Mouse (Mus musculus) brain, embryonic 14.5 days (tissue): ENCODE data around the gene Tmem117. TPM values are rescaled to one million over a fixed set of nuclear protein-coding genes. Genes with fewer than 3 reads are reported as not detected.

ENCODE experiments used
- DNase-seq: peaks from one replicate; pipeline ENCODE4 v3.0.0-alpha.2; 2011; ENCODE audit warnings: low read depth
- CTCF ChIP-seq: fragments of 200-500 bp; IDR thresholded peaks from 2 replicates; pipeline ENCODE4 v1.5.1; 2012; ENCODE audit warnings: inconsistent platforms, mild to moderate bottlenecking, moderate library complexity, borderline replicate concordance; ENCODE audit not compliant: insufficient read depth, insufficient read length; ENCODE audit errors: extremely low read depth
- POLR2A ChIP-seq: fragments of 200-500 bp; IDR thresholded peaks from 2 replicates; pipeline ENCODE4 v1.6.1; 2012; ENCODE audit warnings: mild to moderate bottlenecking, inconsistent platforms, borderline replicate concordance; ENCODE audit not compliant: poor library complexity, insufficient read depth, insufficient read length, severe bottlenecking; ENCODE audit errors: extremely low read depth
- polyA plus RNA-seq: library from polyadenylated mRNA; depleted of rRNA; stranded (reverse); fragments of >200 nt; gene quantifications from 2 replicates; pipeline ENCODE4 v1.2.3, GENCODE M21; 2012

The Tmem117 gene
- polyA plus RNA-seq, 1 experiment, result 2.8 TPM

DNA sequence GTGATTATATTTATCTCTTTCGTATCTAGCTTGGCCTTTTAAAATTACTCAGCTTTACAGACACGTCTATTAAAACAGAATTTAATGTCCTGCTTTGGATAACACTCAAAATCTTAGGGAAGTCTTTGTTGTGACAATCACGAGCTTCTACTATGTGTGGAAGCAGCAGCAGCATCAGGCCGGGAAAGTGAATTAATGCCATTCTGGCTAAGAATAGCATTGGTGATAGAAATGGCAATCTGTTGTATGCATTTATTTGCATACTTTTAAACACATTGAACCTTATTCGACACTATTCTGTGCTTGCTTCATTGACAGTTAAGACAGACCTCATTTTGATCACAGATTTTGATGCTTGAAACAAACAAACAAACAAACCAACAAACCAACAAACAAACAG is 239.3 kb downstream of the Tmem117 start:
- peak; percentile 71 for DNase-seq
- TF ChIP-seq CTCF (no peak), POLR2A (no peak)

DNA sequence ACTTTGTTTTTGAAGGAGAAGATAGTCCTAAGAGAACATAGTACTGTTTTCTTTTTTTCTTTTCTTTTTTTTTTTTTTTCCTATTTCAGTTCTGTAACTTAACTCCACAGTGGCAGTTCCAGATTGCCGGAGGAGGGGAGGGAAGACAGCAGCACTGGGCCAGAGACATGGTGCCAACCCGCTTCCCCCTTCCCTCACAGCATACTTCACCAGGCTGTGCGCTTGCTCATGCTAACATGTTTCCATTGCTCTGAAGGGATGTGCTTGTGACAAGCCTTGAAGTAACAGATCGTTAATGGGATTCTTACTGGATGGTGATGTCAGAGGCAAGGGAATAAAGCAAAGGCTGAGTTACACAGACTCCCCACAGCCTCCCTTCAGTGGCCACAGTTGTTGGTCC is 256.0 kb downstream of the Tmem117 start:
- peak; percentile 71 for DNase-seq
- TF ChIP-seq CTCF, result no peak
- TF ChIP-seq POLR2A, result no peak

DNA sequence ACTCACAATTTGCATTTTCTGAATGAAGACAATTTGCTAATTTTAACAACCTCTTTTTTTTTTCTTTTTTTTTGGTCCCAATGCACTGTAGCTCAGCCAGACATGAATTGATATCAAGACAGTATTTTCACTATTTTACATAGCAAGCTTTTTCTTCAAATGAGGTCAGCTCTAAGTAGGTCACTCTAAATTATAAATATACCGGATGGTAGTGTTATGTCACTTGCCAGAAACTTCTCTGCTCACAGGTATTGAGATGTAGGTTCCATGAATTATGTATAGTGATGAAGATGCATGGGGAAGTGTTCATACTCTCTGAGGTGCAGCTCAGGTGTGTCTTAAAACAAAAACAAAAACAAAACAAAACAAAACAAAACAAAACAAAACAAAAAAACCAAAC is 264.2 kb downstream of the Tmem117 start:
- no peak for DNase-seq

DNA sequence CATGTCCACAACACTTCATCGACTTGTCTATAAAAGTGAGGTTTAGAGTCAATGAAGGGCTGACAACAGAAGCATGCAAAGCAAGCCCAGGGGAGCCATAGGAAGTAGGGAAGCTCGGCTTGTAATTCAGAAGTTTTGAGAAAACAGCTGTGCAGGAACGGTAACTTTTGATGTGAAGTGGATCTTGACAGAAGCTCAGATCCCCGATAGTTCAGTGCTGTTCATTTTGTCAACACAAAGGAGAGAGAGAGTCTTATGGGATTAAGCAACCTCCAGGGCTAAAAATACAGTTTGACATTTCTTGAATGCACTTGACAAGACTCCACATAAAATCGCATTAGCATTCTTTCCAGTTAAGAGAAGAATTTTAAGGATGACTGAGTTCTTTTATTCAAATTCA is 265.1 kb downstream of the Tmem117 start:
- peak; percentile 68 for DNase-seq
- TF ChIP-seq CTCF, result no peak
- no peak for TF ChIP-seq POLR2A

More for the DNA sequence above, 264.2 kb downstream of the Tmem117 start:
- TF ChIP-seq POLR2A, result no peak
- no peak for TF ChIP-seq CTCF

DNA sequence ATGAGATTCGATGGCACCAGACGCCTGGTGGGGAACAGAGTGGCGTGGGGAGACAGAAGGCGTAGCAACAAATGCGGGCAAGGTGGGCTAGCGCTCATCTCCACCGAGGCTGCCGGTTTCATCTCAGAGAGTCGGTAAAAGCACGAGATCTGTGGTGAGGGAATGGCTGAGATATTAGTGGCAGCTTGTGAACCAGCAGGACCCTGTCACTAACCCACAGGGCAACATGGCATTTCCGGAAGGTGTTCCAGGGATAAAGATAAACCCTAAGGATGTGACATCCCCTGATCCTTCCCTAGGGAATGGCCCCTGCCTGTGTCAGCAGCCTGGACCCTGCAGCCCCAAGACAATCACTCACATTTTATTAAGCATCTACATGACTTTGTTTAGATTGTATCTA is 266.6 kb downstream of the Tmem117 start:
- DNase-seq, result no peak

DNA sequence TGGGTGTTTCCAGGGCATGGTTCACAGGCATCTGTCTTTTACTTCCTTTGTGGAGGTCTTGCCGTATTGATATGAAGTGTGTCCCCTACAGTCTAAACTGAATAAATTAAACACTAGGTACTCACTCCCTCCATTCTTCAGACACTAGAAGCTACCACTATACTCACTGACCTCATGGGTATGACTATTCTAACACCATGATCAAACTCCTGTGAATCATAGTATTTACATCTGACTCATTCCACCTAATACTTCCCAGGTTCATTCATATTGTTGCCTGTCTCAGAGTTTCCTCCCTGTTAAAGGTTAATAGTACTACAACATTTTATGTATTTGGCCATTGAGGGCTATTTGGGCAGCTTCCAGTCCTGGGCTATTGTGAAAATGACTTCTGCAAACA is 274.2 kb downstream of the Tmem117 start:
- TF ChIP-seq POLR2A (no peak), CTCF (no peak)
- no peak for DNase-seq

More for the DNA sequence above, 266.6 kb downstream of the Tmem117 start:
- no peak for TF ChIP-seq CTCF
- TF ChIP-seq POLR2A, result no peak

DNA sequence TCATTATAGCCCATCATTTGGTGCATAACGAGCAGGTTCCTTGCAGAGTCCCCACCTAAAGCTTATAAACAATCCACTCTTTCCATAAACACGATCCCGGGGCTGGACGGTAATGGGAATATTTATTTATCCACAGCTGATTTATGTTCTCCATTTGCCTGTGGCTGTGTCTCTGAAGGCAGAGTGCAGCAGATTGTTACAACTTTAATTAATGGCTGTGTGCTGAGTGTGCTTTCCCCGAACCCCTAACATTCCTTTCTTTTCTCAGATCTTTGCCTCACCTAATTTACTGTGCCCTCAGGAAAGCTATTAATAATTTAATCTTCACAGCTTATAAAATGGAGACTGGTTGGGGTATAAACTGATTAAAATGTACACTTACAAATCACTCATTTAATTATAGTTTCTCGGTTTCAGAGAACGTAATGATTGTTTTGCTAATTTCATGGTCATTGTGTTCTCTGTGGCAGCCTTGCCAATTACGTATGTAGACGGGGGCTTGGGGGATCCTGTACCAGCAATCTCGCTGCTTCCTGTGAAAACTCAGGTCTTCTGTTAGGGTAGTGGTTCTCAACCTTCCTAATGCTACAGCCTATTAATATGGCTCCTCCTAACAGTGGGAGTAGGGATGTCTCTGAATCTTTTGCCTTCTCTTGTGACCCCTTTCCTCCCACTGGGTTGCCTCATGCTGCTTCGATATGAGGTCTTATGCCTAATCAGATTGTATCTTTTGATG is 275.8 kb downstream of the Tmem117 start:
- no peak for TF ChIP-seq POLR2A
- TF ChIP-seq CTCF, result no peak
- DNase-seq, result peak; percentile 68

DNA sequence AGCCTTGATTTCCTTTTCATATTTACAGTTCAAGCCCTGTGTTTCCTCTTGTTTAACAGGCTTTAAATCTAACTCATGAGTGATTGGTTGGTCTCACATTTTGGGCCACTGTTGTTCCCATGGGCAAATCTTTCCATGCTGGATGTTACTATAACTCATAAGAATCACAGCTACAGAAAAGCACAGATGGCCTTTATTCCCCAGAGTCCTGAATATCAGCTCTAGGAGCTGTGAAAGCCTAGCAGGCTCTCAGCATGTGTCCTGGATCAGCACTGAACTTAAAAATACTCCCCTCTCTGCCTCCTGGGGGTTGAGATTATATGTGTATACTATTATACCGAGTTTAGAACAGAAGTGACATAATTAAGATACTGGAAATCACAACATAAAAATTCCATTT is 292.6 kb downstream of the Tmem117 start:
- DNase-seq, result peak; percentile 60
- TF ChIP-seq POLR2A (no peak), CTCF (no peak)

DNA sequence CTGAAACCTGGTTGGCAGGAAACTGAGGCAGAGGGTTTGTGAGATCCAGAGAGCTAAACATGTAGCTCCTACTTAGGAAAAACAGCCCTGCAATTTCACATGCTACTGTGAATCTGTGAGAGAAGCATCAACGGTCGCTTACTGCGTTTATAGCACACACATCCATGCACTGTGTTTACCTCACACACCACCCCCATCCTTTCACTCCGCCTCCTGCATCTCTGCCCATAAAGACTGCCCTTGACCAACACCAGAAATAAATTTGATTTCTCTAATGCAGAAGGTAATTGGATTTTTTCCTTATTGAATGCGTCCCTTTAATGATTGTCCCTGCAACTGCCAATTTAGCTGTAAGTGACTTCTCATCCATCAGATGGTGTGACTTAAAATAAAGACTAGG is 299.0 kb downstream of the Tmem117 start:
- no peak for TF ChIP-seq POLR2A
- no peak for TF ChIP-seq CTCF
- peak; percentile 60 for DNase-seq

DNA sequence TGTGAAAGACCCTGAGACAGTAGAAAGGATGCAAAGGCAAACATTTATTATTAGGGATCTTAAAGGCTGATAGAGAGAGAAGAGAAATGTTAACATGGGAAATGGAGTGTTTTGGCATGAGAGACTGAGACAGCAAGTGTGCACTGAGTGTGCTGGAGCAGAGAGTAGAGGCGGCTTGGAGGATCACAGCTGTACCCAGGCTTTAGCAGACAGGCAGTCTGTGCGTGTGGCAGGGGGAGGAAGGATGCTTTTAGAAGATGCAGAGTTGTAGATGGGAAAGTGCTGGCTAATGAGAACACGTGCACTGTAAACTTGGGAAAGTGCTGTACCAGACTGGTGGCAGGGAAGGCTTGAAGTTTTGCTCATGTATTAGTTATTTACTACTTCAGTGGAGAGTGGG is 301.7 kb downstream of the Tmem117 start:
- DNase-seq, result peak; percentile 73
- TF ChIP-seq POLR2A (no peak), CTCF (no peak)

DNA sequence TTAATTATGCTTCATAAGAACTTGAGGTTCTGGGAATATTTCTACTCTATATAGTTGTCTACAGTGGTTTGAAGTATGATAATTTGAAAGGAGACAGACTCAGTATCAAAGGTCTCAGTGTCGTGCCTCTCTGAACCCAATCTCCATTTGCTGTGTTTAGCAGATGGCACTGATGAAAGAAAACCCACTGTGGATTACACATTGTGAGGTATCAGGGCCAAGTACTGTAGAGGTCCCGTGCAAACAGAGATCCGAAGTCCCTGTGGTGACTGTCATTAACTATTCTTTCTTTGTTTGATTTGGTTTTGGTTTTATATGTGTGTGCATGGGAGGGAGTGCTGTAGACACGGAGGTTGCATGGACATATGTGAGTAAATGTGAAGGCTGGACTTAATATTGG is 304.0 kb downstream of the Tmem117 start:
- no peak for DNase-seq
- TF ChIP-seq POLR2A (no peak), CTCF (no peak)

DNA sequence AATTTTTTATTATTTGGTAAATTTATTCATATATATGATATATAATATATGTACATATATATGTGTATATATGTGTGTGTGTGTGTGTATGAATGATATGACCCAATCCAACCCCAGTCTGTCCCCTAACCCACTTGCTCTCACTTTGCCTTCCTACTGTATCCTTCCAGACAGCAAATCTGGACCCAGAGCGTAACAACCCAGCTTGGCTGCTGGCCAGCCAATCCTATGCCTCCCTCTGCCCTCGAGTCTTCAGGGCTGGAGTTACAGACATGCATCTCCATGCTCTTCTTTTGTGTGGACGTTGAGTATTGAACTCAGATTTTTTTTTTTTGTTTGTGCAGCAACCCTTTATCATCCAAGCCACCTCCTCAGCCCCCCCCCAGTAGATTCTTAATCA is 304.4 kb downstream of the Tmem117 start:
- TF ChIP-seq CTCF, result no peak
- TF ChIP-seq POLR2A, result no peak

DNA sequence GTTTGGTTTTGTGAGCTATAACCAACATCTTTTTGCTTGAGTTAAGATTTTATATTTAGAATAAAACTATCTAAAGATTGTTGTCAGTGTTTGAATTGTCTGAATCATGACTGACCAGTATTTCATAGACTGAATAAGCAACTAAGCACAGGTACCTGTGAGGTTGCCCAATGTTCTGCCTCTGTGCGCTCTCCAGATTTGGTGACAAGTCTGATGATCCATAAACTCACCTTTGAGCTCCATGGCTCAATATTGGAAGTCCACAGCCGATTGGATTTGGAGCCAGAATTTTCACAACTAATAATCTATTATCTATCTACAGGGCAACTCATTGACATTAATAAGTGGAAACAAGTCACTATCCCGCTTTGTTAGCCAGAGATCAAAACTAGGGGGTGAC is 312.9 kb downstream of the Tmem117 start:
- DNase-seq, result no peak

More for the DNA sequence above, 304.4 kb downstream of the Tmem117 start:
- peak; percentile 77 for DNase-seq

More for the DNA sequence above, 312.9 kb downstream of the Tmem117 start:
- no peak for TF ChIP-seq CTCF
- TF ChIP-seq POLR2A, result no peak
